Mouse (Mus musculus): ENCODE data around the gene Gabrb2. TPM values are rescaled to one million over a fixed set of nuclear protein-coding genes. Genes with fewer than 3 reads are reported as not detected.
A peak's percentile ranks its signal among the peaks of the same experiment; 100 is the strongest.

Gene Gabrb2
- polyA plus RNA-seq, 1 experiment from 2014 or later: 30.6 TPM

DNA sequence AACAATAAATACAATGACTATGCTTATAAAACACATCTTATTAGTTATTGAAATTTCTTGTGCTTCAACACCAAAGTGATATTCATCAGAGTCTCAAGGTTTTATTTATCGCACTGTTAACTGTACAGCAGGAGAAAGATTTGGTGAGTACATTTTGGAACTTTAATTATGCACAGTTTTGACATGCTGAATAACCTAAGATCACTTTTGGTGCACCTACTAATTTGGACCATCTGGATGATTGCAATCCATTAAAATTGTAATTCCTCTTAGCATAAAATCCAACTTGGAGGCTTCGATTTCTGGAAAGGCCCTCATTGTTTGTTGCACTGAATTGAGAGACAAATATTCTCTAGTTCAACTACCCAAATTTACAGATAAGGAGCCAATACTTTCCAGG is 123.3 kb downstream of the Gabrb2 start:
- no peak overlapping the region for H3K27ac ChIP-seq
- no peaks in the 10 kb centered on the region for H3K4me1 ChIP-seq (replicated peaks)
- no peaks in the 10 kb centered on the region for H3K27me3 ChIP-seq
- H3K4me2 ChIP-seq (replicated peaks): no peak overlapping the region
- H3K9ac ChIP-seq (replicated peaks): no peak overlapping the region
- H3K9me3 ChIP-seq: no peaks in the 10 kb centered on the region
- no peak for ATAC-seq
- no peak overlapping the region for H3K4me3 ChIP-seq (replicated peaks)
- WGBS: 87% methylated on average over 2 of the region's 2 CpGs
- no peaks in the 10 kb centered on the region for H3K36me3 ChIP-seq

DNA sequence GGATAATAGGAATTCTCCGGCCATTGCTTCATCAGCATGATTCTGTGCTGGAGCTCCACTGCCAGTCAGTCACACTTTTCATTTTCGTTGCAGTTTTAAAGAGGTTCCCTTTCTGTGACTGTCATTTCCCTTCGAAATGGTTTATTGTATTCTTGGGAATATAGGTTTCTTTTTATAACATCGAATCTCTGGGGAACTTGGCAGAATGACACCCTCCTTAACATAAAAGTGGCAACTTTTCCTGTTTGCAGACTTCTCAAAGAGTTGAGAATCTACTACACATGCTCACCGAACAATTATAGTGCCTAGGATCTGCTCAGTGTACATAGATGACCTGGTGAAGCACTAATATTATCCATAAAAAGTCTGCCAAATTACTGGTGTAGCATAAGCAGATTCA is 146.5 kb downstream of the Gabrb2 start:
- H3K4me1 ChIP-seq (replicated peaks): peaks cover 10% of the 10 kb centered on the region

GRCm38 (mm10) chr11:42571467-42571866 is 151.9 kb downstream of the Gabrb2 start:
- no peak for ATAC-seq

More for the DNA sequence above, 146.5 kb downstream of the Gabrb2 start:
- 76% methylated on average over 5 of the region's 5 CpGs for WGBS
- Histone ChIP-seq H3K27ac (no peak overlapping the region), H3K4me3 (replicated peaks) (no peak overlapping the region), H3K36me3 (no peaks in the 10 kb centered on the region), H3K4me2 (replicated peaks) (no peak overlapping the region), H3K9me3 (no peaks in the 10 kb centered on the region), H3K27me3 (no peaks in the 10 kb centered on the region), H3K9ac (replicated peaks) (no peak overlapping the region)
- no peak for ATAC-seq

GRCm38 (mm10) chr11:42575146-42575873 is 155.8 kb downstream of the Gabrb2 start:
- H3K4me3 ChIP-seq (replicated peaks): no peak overlapping the region
- ATAC-seq: no peak
- H3K27ac ChIP-seq: no peak overlapping the region
- H3K4me2 ChIP-seq (replicated peaks): no peak overlapping the region
- 92% methylated on average over 3 of the region's 3 CpGs for WGBS
- H3K4me1 ChIP-seq (replicated peaks): 0 out of 2 replicates have a peak, but pooled peaks cover 5% of the 10 kb centered on the region
- peaks cover 3% of the 10 kb centered on the region; the same call in 1 of the 2 replicates for H3K9me3 ChIP-seq
- H3K9ac ChIP-seq (replicated peaks): no peak overlapping the region
- H3K27me3 ChIP-seq: no peaks in the 10 kb centered on the region
- H3K36me3 ChIP-seq: no peaks in the 10 kb centered on the region

More at GRCm38 (mm10) chr11:42571467-42571866, 151.9 kb downstream of the Gabrb2 start:
- Histone ChIP-seq H3K9ac (replicated peaks) (no peak overlapping the region), H3K4me1 (replicated peaks) (no peaks in the 10 kb centered on the region), H3K9me3 (peaks cover 1% of the 10 kb centered on the region; the same call in 1 of the 2 replicates), H3K36me3 (no peaks in the 10 kb centered on the region), H3K4me3 (replicated peaks) (no peak overlapping the region), H3K27me3 (no peaks in the 10 kb centered on the region), H3K27ac (no peak overlapping the region), H3K4me2 (replicated peaks) (no peak overlapping the region)
- WGBS: 86% methylated on average over 4 of the region's 4 CpGs

DNA sequence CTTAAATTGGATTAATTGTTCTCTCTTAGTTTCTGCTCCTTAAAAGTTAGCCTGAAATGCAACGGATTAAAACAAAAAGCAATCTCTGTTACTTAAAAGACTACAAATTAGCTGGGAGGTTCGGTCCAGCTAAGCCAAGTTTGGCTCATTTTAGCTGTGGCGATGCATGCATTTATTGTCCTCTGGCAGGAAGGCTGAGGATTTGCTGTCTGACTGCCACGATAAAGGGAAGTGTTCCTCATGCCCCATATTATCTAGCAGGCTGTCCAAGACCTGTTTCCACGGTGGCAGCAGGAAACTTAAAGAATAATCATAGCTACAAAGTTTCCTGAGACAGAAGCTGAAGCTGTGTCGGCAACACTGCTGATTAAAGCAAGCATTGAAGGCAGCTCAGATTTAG is 160.2 kb downstream of the Gabrb2 start:
- Histone ChIP-seq H3K4me1 (replicated peaks) (0 out of 2 replicates have a peak, but pooled peaks cover 5% of the 10 kb centered on the region), H3K9ac (replicated peaks) (no peak overlapping the region), H3K27me3 (no peaks in the 10 kb centered on the region), H3K36me3 (no peaks in the 10 kb centered on the region), H3K9me3 (peaks cover 3% of the 10 kb centered on the region; the same call in 1 of the 2 replicates), H3K27ac (no peak overlapping the region), H3K4me2 (replicated peaks) (no peak overlapping the region), H3K4me3 (replicated peaks) (no peak overlapping the region)
- ATAC-seq: no peak
- 37% methylated on average over 6 of the region's 6 CpGs for WGBS

GRCm38 (mm10) chr11:42581123-42581522 is 161.6 kb downstream of the Gabrb2 start:
- Histone ChIP-seq H3K9ac (replicated peaks) (no peak overlapping the region), H3K4me1 (replicated peaks) (0 out of 2 replicates have a peak, but pooled peaks cover 5% of the 10 kb centered on the region), H3K4me2 (replicated peaks) (no peak overlapping the region), H3K36me3 (no peaks in the 10 kb centered on the region), H3K9me3 (peaks cover 3% of the 10 kb centered on the region; the same call in 1 of the 2 replicates), H3K4me3 (replicated peaks) (no peak overlapping the region), H3K27me3 (no peaks in the 10 kb centered on the region), H3K27ac (0 out of 2 replicates have a peak overlapping the region, but pooled peaks have one; percentile 3)
- no peak for ATAC-seq
- WGBS: 76% methylated on average over 4 of the region's 4 CpGs

DNA sequence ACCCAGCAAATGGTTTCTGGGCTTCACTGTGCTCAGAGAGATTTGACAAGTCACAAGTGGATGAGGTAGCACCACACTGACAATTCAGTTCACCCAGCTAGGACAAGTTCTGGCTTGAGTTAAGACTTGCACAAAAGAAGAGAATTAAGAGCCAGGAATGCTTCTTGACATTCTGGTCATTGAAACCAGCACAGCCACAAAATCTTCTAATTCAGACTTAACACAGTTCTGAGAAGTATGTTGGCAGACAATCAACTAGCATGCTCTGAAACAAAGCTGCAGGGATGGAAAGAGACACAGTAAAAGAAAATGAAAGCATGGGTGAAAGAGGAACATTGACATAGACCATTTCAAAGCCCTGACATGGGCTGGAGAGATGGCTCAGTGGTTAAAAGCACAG is 162.2 kb downstream of the Gabrb2 start:
- H3K36me3 ChIP-seq: no peaks in the 10 kb centered on the region
- H3K4me1 ChIP-seq (replicated peaks): 0 out of 2 replicates have a peak, but pooled peaks cover 5% of the 10 kb centered on the region
- no peak overlapping the region for H3K4me2 ChIP-seq (replicated peaks)
- no peaks in the 10 kb centered on the region for H3K27me3 ChIP-seq
- H3K9me3 ChIP-seq: no peaks in the 10 kb centered on the region
- no peak overlapping the region for H3K4me3 ChIP-seq (replicated peaks)
- no peak for ATAC-seq
- H3K27ac ChIP-seq: no peak overlapping the region
- no peak overlapping the region for H3K9ac ChIP-seq (replicated peaks)

- H3K9ac ChIP-seq (replicated peaks): no peak overlapping the region
- H3K36me3 ChIP-seq: no peaks in the 10 kb centered on the region
- no peak overlapping the region for H3K27ac ChIP-seq
- 90% methylated on average over 3 of the region's 3 CpGs for WGBS
- no peak for ATAC-seq
- no peaks in the 10 kb centered on the region for H3K27me3 ChIP-seq
- no peak overlapping the region for H3K4me3 ChIP-seq (replicated peaks)
- H3K4me1 ChIP-seq (replicated peaks): no peaks in the 10 kb centered on the region
- H3K9me3 ChIP-seq: no peaks in the 10 kb centered on the region
- no peak overlapping the region for H3K4me2 ChIP-seq (replicated peaks)
Observed at GRCm38 (mm10) chr11:42592418-42592817, 172.9 kb downstream of the Gabrb2 start.

DNA sequence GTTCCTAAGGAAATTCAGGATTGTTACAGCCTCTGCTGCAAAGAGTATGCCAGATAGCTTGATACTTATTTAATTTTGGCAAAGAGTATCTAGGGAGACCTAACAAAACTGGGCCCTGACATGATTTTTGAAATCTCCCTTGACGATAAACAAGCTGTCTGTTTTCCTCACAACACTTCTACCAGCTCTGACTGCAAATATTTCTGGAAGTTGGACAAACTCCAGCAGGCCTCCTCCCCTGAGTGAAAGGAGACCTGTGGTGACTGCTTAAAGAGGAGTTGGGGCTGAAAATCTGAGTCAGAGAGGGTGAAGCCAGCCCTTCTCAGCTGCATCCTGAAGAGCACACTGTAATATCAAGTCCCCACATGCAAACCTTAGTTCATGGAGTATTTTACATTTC is 186.7 kb downstream of the Gabrb2 start:
- no peak for ATAC-seq
- no peaks in the 10 kb centered on the region for H3K4me1 ChIP-seq (replicated peaks)
- H3K27me3 ChIP-seq: no peaks in the 10 kb centered on the region
- WGBS: 76% methylated on average over 1 of the region's 1 CpGs
- H3K4me3 ChIP-seq (replicated peaks): no peak overlapping the region
- H3K9ac ChIP-seq (replicated peaks): no peak overlapping the region
- no peaks in the 10 kb centered on the region for H3K9me3 ChIP-seq
- H3K27ac ChIP-seq: no peak overlapping the region
- no peaks in the 10 kb centered on the region for H3K36me3 ChIP-seq
- no peak overlapping the region for H3K4me2 ChIP-seq (replicated peaks)

DNA sequence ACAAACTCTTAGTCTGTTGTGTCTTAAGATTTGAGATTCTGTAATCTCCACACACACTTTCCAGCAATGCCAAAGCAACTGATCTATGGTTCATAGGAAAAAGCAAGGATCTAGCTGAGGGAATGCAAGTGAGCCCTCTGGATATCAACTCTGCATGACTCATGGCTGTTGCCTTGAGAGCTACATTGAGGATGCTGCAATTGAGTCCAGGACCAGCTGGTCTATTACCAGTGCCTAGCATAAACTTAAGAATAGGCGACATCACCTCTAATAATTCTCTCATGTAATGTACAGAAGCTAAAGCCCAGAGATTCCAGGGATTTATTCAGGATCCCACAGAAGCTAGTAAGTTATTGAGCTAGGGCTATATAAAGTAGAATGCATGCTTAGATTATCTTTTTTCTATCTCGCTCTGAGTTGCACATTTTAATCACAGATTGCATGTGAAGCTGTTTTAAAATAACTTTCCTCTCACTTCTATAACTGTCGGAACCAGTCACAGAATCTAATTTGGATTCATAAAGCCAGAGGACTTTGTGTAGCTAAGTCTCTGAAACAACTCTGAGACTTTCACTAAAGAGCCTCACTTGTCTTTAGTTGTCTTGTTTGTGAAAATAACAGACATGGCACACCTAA is 189.7 kb downstream of the Gabrb2 start:
- 97% methylated on average over 3 of the region's 3 CpGs for WGBS
- Histone ChIP-seq H3K4me2 (replicated peaks) (no peak overlapping the region), H3K4me3 (replicated peaks) (no peak overlapping the region), H3K27ac (no peak overlapping the region), H3K9ac (replicated peaks) (no peak overlapping the region), H3K36me3 (no peaks in the 10 kb centered on the region), H3K27me3 (no peaks in the 10 kb centered on the region), H3K4me1 (replicated peaks) (no peaks in the 10 kb centered on the region), H3K9me3 (no peaks in the 10 kb centered on the region)
- no peak for ATAC-seq

- H3K4me3 ChIP-seq (replicated peaks): no peak overlapping the region
- no peak for ATAC-seq
- WGBS: 73% methylated on average over 2 of the region's 2 CpGs
- H3K27me3 ChIP-seq: no peaks in the 10 kb centered on the region
- H3K9ac ChIP-seq (replicated peaks): no peak overlapping the region
- H3K9me3 ChIP-seq: no peaks in the 10 kb centered on the region
- no peak overlapping the region for H3K4me2 ChIP-seq (replicated peaks)
- no peak overlapping the region for H3K27ac ChIP-seq
- H3K36me3 ChIP-seq: no peaks in the 10 kb centered on the region
- no peaks in the 10 kb centered on the region for H3K4me1 ChIP-seq (replicated peaks)
Observed at GRCm38 (mm10) chr11:42618195-42618594, 198.6 kb downstream of the Gabrb2 start.

- ATAC-seq: no peak
- H3K27ac ChIP-seq: no peak overlapping the region
- H3K4me3 ChIP-seq (replicated peaks): no peak overlapping the region
- no peak overlapping the region for H3K4me2 ChIP-seq (replicated peaks)
- H3K36me3 ChIP-seq: no peaks in the 10 kb centered on the region
- no peak overlapping the region for H3K9ac ChIP-seq (replicated peaks)
- H3K9me3 ChIP-seq: no peaks in the 10 kb centered on the region
- no peaks in the 10 kb centered on the region for H3K4me1 ChIP-seq (replicated peaks)
- 91% methylated on average over 4 of the region's 4 CpGs for WGBS
- H3K27me3 ChIP-seq: no peaks in the 10 kb centered on the region
Observed at GRCm38 (mm10) chr11:42621109-42621508, 201.6 kb downstream of the Gabrb2 start.

Data from midbrain, embryonic 13.5 days (tissue).